Mouse (Mus musculus) G1E (cell line): ENCODE measurements at regions not wholly inside any gene's neighbourhood (a gene's known extent, or its start where the extent isn't known, plus 50 kb on each side); places are given as distances from the start of the nearest gene placed in this dataset.

Source experiments
- ATAC-seq: 2 replicates; pipeline ENCODE4 v1.8.0; 2016; ENCODE audit warnings: mild to moderate bottlenecking; ENCODE audit not compliant: insufficient number of reproducible peaks, poor library complexity, low FRiP score, severe bottlenecking; ENCODE audit errors: extremely low read depth
- DNase-seq: peaks from one replicate; pipeline ENCODE4 v3.0.0; 2012; ENCODE audit warnings: low spot score
- H3K27me3 ChIP-seq: 2 replicates; pipeline ENCODE4 v1.6.1; 2012; ENCODE audit warnings: mild to moderate bottlenecking, low read length, inconsistent platforms; ENCODE audit not compliant: insufficient read depth
- H3K36me3 ChIP-seq: replicated peaks from 2 replicates; pipeline ENCODE3; 2012; ENCODE audit warnings: mild to moderate bottlenecking, inconsistent platforms
- H3K4me1 ChIP-seq: 2 replicates; pipeline ENCODE4 v1.6.1; 2012; ENCODE audit warnings: low read depth, low read length, inconsistent platforms, mixed read lengths; ENCODE audit not compliant: insufficient read depth
- H3K4me3 ChIP-seq: 2 replicates; pipeline ENCODE4 v1.5.1; 2012; ENCODE audit warnings: low read depth, mild to moderate bottlenecking, inconsistent platforms, low read length, moderate library complexity, mixed read lengths
- H3K9me3 ChIP-seq: replicated peaks from 2 replicates; pipeline ENCODE4 v1.6.1; 2012; ENCODE audit warnings: inconsistent platforms
- CTCF ChIP-seq: IDR thresholded peaks from 2 replicates; pipeline ENCODE4 v1.5.1; 2012; ENCODE audit warnings: low read depth, low read length, inconsistent platforms, mixed read lengths
- GATA1 ChIP-seq: IDR thresholded peaks from 2 replicates; pipeline ENCODE4 v1.6.1; 2012; ENCODE audit warnings: borderline replicate concordance, low read length, inconsistent platforms, mixed read lengths
- GATA2 ChIP-seq: IDR thresholded peaks from 2 replicates; pipeline ENCODE4 v1.6.1; 2012; ENCODE audit warnings: low read depth, low read length, inconsistent platforms, borderline replicate concordance
- POLR2AphosphoS5 ChIP-seq: IDR thresholded peaks from 2 replicates; pipeline ENCODE4 v1.6.1; 2012; ENCODE audit warnings: low read depth, low read length, inconsistent platforms; ENCODE audit not compliant: insufficient replicate concordance
- TAL1 ChIP-seq: conservative IDR thresholded peaks from 2 replicates; pipeline ENCODE4 v1.6.1; 2012; ENCODE audit warnings: low read depth, low read length, inconsistent platforms, mixed read lengths

DNA sequence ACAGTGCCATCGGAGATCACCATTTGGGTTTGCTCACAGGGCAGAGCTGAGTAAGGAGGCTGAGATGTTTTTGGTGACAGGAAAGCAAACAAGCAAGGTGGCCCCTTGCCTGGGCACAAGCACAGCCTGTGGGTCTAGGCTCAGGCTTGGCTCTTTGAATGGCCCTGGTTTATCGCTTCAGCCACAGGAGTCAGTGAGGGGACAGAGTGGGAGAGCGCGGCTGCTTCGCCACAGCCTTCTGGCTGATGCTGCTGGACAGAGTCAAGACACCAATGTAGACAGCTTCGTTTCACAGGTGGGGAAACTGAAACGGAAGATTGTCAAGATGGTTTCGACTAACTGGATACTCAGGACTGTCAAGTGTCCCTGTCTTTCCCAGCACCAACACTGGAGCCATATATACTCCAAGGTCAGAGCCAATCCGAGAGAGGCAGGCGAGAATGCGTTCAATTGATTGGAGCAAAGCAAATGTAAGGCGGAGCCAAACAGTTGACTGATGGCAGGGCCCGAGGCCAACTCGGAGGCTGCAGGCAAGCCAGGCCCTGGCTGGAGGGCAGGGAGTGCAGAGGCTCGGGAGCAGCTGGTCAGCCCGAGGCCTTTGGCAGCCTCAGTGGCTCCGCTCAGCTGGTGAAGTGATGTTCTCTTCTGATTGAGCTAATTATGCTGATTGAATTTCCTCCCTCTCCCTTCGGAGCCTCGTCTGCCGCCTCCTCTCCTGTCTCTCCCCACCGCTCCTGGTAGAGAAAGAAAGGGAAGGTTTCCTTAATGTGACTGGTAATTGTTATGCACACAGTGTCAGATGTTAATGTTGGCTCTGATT is 154.7 kb upstream of the Zc3h12a start:
- H3K4me3 ChIP-seq = no peak overlapping the region; the same call in 1 of the 2 replicates
- H3K36me3 ChIP-seq = no peaks in the 10 kb centered on the region
- peaks cover 92% of the 10 kb centered on the region for H3K9me3 ChIP-seq
- no peak for DNase-seq
- TF ChIP-seq GATA1 = no peak
- TF ChIP-seq TAL1 = no peak
- no peak for TF ChIP-seq CTCF
- no peak for TF ChIP-seq POLR2AphosphoS5
- no peak for TF ChIP-seq GATA2
- no peaks in the 10 kb centered on the region for H3K27me3 ChIP-seq
- ATAC-seq = no peak
- H3K4me1 ChIP-seq = no peaks in the 10 kb centered on the region

DNA sequence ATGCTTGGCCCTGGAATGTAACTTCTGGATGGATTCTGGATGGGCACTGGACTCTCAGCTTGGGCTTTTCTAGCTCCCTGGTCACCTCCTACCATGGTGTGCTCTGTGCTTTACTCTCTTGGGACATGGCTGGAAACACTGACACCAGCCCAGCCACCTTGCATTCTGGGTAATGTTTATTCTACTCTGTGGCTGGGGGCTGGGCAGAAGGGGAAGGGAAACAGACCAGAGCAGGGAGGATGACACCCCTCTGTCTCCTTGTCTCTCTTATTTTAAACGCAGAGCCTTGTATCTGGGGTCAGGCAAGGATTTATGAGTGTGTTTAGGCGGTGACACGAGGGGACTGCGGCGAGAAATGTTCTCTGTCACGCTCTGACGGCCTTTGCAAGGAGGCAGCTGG is 151.5 kb upstream of the Zc3h12a start:
- H3K27me3 ChIP-seq = no peaks in the 10 kb centered on the region; the same call in 1 of the 2 replicates
- no peaks in the 10 kb centered on the region for H3K36me3 ChIP-seq
- peaks cover 89% of the 10 kb centered on the region for H3K9me3 ChIP-seq
- no peak for TF ChIP-seq POLR2AphosphoS5
- no peak for TF ChIP-seq GATA1
- TF ChIP-seq GATA2 = no peak
- TF ChIP-seq TAL1 = no peak
- no peak for TF ChIP-seq CTCF
- no peaks in the 10 kb centered on the region for H3K4me1 ChIP-seq
- ATAC-seq (no peak), DNase-seq (no peak)
- H3K4me3 ChIP-seq = no peak overlapping the region

DNA sequence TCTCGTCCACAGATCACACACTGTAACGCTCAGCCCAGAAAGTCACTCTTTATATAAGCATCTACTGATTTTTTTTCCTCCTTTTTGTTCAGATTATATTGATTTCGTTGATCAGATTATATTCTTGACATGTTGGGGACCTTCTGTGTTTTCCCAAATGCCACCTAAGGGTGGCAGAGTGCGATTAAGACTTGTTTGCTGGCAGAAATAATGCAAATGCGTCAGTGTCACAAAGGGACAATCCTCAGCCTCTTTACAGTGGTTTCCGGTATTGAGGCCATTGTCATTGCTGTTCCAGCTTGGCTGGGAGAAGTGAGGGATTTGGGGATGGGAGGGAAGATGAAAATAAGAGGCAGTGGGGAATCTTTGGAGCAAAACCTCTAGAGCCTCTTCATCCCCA is 149.2 kb upstream of the Zc3h12a start:
- TF ChIP-seq TAL1 (no peak), CTCF (no peak)
- no peaks in the 10 kb centered on the region for H3K4me1 ChIP-seq
- DNase-seq (no peak), ATAC-seq (no peak)
- no peaks in the 10 kb centered on the region; the same call in 1 of the 2 replicates for H3K27me3 ChIP-seq
- peaks cover 82% of the 10 kb centered on the region for H3K9me3 ChIP-seq
- H3K4me3 ChIP-seq = no peak overlapping the region
- H3K36me3 ChIP-seq = no peaks in the 10 kb centered on the region

DNA sequence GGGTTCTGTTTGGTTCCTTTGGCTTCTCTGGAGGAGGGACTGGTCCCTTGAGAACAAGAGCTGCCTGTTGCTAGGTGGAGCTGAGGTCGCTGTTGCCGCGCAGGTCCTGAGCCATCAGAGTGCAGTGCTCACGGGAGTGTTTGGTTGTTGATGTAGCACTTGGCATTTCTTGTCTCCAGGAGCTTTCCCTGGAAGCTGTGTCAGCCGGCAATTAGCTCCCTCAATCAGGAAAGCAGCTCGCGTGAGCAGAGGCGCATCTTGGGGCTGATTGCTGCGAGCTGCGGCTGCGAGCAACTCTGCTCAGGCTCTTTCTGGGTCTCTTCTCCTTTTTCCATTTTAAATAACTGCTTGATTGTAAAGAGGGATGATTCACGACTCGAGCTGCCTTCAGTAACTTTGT is 147.6 kb upstream of the Zc3h12a start:
- no peak for ATAC-seq
- Histone ChIP-seq H3K27me3 (no peaks in the 10 kb centered on the region; the same call in 1 of the 2 replicates), H3K4me3 (no peak overlapping the region), H3K9me3 (peaks cover 78% of the 10 kb centered on the region), H3K4me1 (no peaks in the 10 kb centered on the region), H3K36me3 (no peaks in the 10 kb centered on the region)
- DNase-seq = no peak
- TF ChIP-seq TAL1 = no peak
- TF ChIP-seq POLR2AphosphoS5 = no peak
- no peak for TF ChIP-seq GATA1
- TF ChIP-seq GATA2 = no peak
- no peak for TF ChIP-seq CTCF

DNA sequence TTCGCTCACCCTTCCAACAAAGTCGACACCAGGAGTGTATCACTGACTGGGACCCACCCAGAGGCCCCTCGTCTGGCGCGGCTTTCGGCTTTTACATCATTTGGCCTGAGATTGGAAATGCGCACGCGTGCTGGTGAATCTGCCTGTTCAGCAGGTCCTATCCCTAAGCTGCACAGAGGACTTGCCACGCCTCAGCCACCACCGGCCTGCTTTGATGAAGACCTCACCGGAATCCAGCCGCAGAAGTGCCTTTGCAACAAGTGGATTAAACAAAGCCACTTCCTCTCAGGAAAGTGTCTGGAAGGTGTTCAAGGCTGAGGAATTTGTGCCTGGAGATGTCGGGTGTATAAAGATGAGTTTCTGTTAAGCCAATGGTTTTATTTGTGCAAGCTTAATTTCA is 143.3 kb upstream of the Zc3h12a start:
- Histone ChIP-seq H3K4me3 (no peak overlapping the region; the same call in 1 of the 2 replicates), H3K4me1 (no peaks in the 10 kb centered on the region), H3K27me3 (no peaks in the 10 kb centered on the region; the same call in 1 of the 2 replicates), H3K9me3 (peaks cover 76% of the 10 kb centered on the region), H3K36me3 (no peaks in the 10 kb centered on the region)
- ATAC-seq (no peak), DNase-seq (no peak)
- TF ChIP-seq GATA1 (no peak), CTCF (no peak), GATA2 (no peak), POLR2AphosphoS5 (no peak), TAL1 (no peak)

DNA sequence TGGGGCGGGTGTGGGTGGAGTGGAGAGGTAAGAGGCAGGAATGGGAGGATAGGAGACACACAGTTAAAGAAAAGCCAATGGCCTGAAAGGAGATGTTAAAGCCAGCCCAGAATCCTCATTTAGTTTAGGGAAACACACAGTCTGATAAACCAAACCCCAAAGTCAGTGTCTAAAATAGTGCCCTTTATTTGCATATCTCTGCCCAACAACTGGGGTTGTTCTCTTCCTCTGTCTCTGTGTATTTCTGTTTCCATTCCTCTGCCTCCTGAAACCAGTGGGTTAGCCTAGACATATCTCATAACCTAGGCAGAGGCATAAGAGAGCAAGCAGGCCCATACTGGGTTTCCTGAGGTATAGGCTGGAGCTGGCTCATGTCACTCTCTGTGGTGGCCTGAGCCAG is 138.6 kb upstream of the Zc3h12a start:
- DNase-seq (no peak), ATAC-seq (no peak)
- H3K9me3 ChIP-seq = peaks cover 88% of the 10 kb centered on the region
- no peaks in the 10 kb centered on the region for H3K36me3 ChIP-seq
- H3K4me3 ChIP-seq = no peak overlapping the region
- no peak for TF ChIP-seq GATA1
- TF ChIP-seq CTCF = no peak
- TF ChIP-seq TAL1 = no peak
- no peak for TF ChIP-seq GATA2
- no peak for TF ChIP-seq POLR2AphosphoS5
- no peaks in the 10 kb centered on the region for H3K4me1 ChIP-seq
- H3K27me3 ChIP-seq = no peaks in the 10 kb centered on the region
